Mouse (Mus musculus) bone marrow macrophage, adult 2 months (primary cell): ENCODE measurements around the gene Tymp.

ENCODE experiments used
- CTCF ChIP-seq: IDR thresholded peaks from 2 replicates; pipeline ENCODE4 v1.5.1; 2012; ENCODE audit warnings: low read depth, mild to moderate bottlenecking, low read length, moderate library complexity
- POLR2A ChIP-seq: IDR thresholded peaks from 2 replicates; pipeline ENCODE4 v1.6.1; 2012; ENCODE audit warnings: mild to moderate bottlenecking, low read depth, low read length, borderline replicate concordance

GRCm38 (mm10) chr15:89374340-89374739 lies 2.5 kb downstream of the Tymp start:
- TF ChIP-seq CTCF, result no peak
- no peak for TF ChIP-seq POLR2A
